Mouse (Mus musculus): ENCODE results near the gene Nisch. TPM values are rescaled to one million over a fixed set of nuclear protein-coding genes. Genes with fewer than 3 reads are reported as not detected.

The Nisch gene
- polyA plus RNA-seq, 1 experiment from 2014 or later = 92.3 TPM

GRCm38 (mm10) chr14:31136411-31137280, 80.1 kb downstream of the Nisch start:
- H3K9ac ChIP-seq = no peak overlapping the region
- H3K27me3 ChIP-seq = no peaks in the 10 kb centered on the region
- peaks cover 27% of the 10 kb centered on the region for H3K4me1 ChIP-seq (replicated peaks)
- no peak overlapping the region for H3K27ac ChIP-seq (replicated peaks)
- ATAC-seq (ENCODE audit: insufficient read depth) = no peak
- 82% methylated on average over 26 of the region's 26 CpGs for WGBS (ENCODE audit: insufficient replicate concordance)
- H3K4me2 ChIP-seq = no peak overlapping the region
- no peak overlapping the region for H3K4me3 ChIP-seq (replicated peaks)
- peaks cover 79% of the 10 kb centered on the region for H3K36me3 ChIP-seq (replicated peaks)
- H3K9me3 ChIP-seq (replicated peaks) = no peaks in the 10 kb centered on the region

GRCm38 (mm10) chr14:31135495-31136410, 81.0 kb downstream of the Nisch start:
- H3K4me1 ChIP-seq (replicated peaks) = peaks cover 35% of the 10 kb centered on the region
- H3K36me3 ChIP-seq (replicated peaks) = peaks cover 70% of the 10 kb centered on the region
- 88% methylated on average over 34 of the region's 34 CpGs for WGBS (ENCODE audit: insufficient replicate concordance)
- no peak overlapping the region for H3K4me2 ChIP-seq
- no peak overlapping the region for H3K27ac ChIP-seq (replicated peaks)
- H3K4me3 ChIP-seq (replicated peaks) = no peak overlapping the region
- no peaks in the 10 kb centered on the region for H3K9me3 ChIP-seq (replicated peaks)
- no peak overlapping the region for H3K9ac ChIP-seq
- no peaks in the 10 kb centered on the region for H3K27me3 ChIP-seq
- no peak for ATAC-seq (ENCODE audit: insufficient read depth)

GRCm38 (mm10) chr14:31134015-31135000, 82.4 kb downstream of the Nisch start:
- peak overlapping the region; percentile 78 for H3K27ac ChIP-seq (replicated peaks)
- H3K9me3 ChIP-seq (replicated peaks) = no peaks in the 10 kb centered on the region
- H3K4me2 ChIP-seq = no peak overlapping the region
- H3K9ac ChIP-seq = no peak overlapping the region
- H3K4me1 ChIP-seq (replicated peaks) = peaks cover 49% of the 10 kb centered on the region
- H3K36me3 ChIP-seq (replicated peaks) = peaks cover 55% of the 10 kb centered on the region
- no peaks in the 10 kb centered on the region for H3K27me3 ChIP-seq
- WGBS (ENCODE audit: insufficient replicate concordance) = 81% methylated on average over 25 of the region's 25 CpGs
- no peak for ATAC-seq (ENCODE audit: insufficient read depth)
- H3K4me3 ChIP-seq (replicated peaks) = no peak overlapping the region

GRCm38 (mm10) chr14:31133023-31133665, 83.6 kb downstream of the Nisch start:
- 63% methylated on average over 11 of the region's 11 CpGs for WGBS (ENCODE audit: insufficient replicate concordance)
- Histone ChIP-seq H3K4me3 (replicated peaks) (peak overlapping the region; percentile 82; the same call in 1 of the 2 replicates), H3K9ac (no peak overlapping the region), H3K27ac (replicated peaks) (peak overlapping the region; percentile 78), H3K9me3 (replicated peaks) (no peaks in the 10 kb centered on the region), H3K27me3 (no peaks in the 10 kb centered on the region), H3K36me3 (replicated peaks) (peaks cover 44% of the 10 kb centered on the region), H3K4me2 (peak overlapping the region; percentile 100), H3K4me1 (replicated peaks) (peaks cover 56% of the 10 kb centered on the region)
- ATAC-seq (ENCODE audit: insufficient read depth) = no peak

- Histone ChIP-seq H3K4me2 (peak overlapping the region; percentile 100), H3K4me3 (replicated peaks) (peak overlapping the region; percentile 82), H3K9me3 (replicated peaks) (no peaks in the 10 kb centered on the region), H3K4me1 (replicated peaks) (peaks cover 59% of the 10 kb centered on the region), H3K27ac (replicated peaks) (peak overlapping the region; percentile 78), H3K9ac (peak overlapping the region; percentile 86; the same call in 1 of the 2 replicates), H3K36me3 (replicated peaks) (peaks cover 38% of the 10 kb centered on the region), H3K27me3 (no peaks in the 10 kb centered on the region)
- ATAC-seq (ENCODE audit: insufficient read depth) = no peak
- 67% methylated on average over 7 of the region's 7 CpGs for WGBS (ENCODE audit: insufficient replicate concordance)
Observed at GRCm38 (mm10) chr14:31132491-31132975, 84.2 kb downstream of the Nisch start.

- no peak for ATAC-seq (ENCODE audit: insufficient read depth)
- H3K4me2 ChIP-seq = peak overlapping the region; percentile 100
- WGBS (ENCODE audit: insufficient replicate concordance) = 5% methylated on average over 6 of the region's 6 CpGs
- no peaks in the 10 kb centered on the region for H3K9me3 ChIP-seq (replicated peaks)
- no peaks in the 10 kb centered on the region for H3K27me3 ChIP-seq
- peaks cover 33% of the 10 kb centered on the region for H3K36me3 ChIP-seq (replicated peaks)
- H3K4me1 ChIP-seq (replicated peaks) = peaks cover 64% of the 10 kb centered on the region
- H3K4me3 ChIP-seq (replicated peaks) = peak overlapping the region; percentile 82
- H3K27ac ChIP-seq (replicated peaks) = peak overlapping the region; percentile 78
- H3K9ac ChIP-seq = peak overlapping the region; percentile 86
Observed at GRCm38 (mm10) chr14:31132031-31132430, 84.7 kb downstream of the Nisch start.

- peak overlapping the region; percentile 86 for H3K9ac ChIP-seq
- ATAC-seq (ENCODE audit: insufficient read depth) = 0 out of 2 replicates have a peak, but pooled peaks have one; percentile 0
- H3K4me3 ChIP-seq (replicated peaks) = peak overlapping the region; percentile 82
- no peaks in the 10 kb centered on the region for H3K27me3 ChIP-seq
- H3K36me3 ChIP-seq (replicated peaks) = peaks cover 26% of the 10 kb centered on the region
- peak overlapping the region; percentile 78 for H3K27ac ChIP-seq (replicated peaks)
- peaks cover 71% of the 10 kb centered on the region for H3K4me1 ChIP-seq (replicated peaks)
- under 1% methylated on average over 43 of the region's 43 CpGs for WGBS (ENCODE audit: insufficient replicate concordance)
- no peaks in the 10 kb centered on the region for H3K9me3 ChIP-seq (replicated peaks)
- H3K4me2 ChIP-seq = peak overlapping the region; percentile 100
Observed at GRCm38 (mm10) chr14:31131272-31131821, 85.4 kb downstream of the Nisch start.

- peak within 1 kb of the TSS; percentile 82 for H3K4me3 ChIP-seq (replicated peaks)
- H3K4me1 ChIP-seq (replicated peaks) = peaks cover 79% of the 10 kb centered on the region
Observed at GRCm38 (mm10) chr14:31130236-31131220, 86.2 kb downstream of the Nisch start, which contains the start of gene Nt5dc2. Gene Nt5dc2 (plus strand): TSS chr14:31131053.

More at GRCm38 (mm10) chr14:31130236-31131220, 86.2 kb downstream of the Nisch start, which contains the start of gene Nt5dc2:
- no peaks in the 10 kb centered on the region for H3K27me3 ChIP-seq
- H3K4me2 ChIP-seq = peak within 1 kb of the TSS; percentile 100
- WGBS (ENCODE audit: insufficient replicate concordance) = 5% methylated on average over 63 of the region's 63 CpGs
- ATAC-seq (ENCODE audit: insufficient read depth) = peak; percentile 62
- H3K27ac ChIP-seq (replicated peaks) = peak within 1 kb of the TSS; percentile 78
- H3K36me3 ChIP-seq (replicated peaks) = peaks cover 21% of the 10 kb centered on the region
- no peaks in the 10 kb centered on the region for H3K9me3 ChIP-seq (replicated peaks)
- peak within 1 kb of the TSS; percentile 86 for H3K9ac ChIP-seq
